Mouse (Mus musculus): ENCODE results near the gene Zfp286. TPM values are rescaled to one million over a fixed set of nuclear protein-coding genes. Genes with fewer than 3 reads are reported as not detected.

The Zfp286 gene
- total RNA-seq, 2 experiments from 2014 or later, result 0.29 to 0.33 TPM

DNA sequence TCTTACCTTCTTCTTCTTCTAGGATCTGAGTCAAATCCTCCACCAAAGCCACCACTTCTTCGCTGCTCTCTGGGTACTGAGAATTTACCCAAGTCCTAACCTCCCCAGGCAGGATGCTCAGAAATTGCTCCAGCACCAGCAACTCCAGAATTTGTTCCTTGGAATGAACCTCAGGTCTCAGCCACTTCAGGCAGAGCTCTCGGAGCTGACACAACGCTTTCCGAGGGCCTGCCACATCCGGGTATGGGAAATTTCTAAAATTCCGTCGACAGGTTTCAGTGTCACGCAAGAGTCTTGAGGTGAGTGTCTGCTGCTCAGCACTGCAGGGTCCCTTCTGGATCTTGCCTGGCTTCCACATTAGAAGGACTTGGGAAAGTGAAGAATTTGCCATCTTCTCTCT is 61.0 kb downstream of the Zfp286 start:
- no peak for ATAC-seq (ENCODE audit: poor library complexity, severe bottlenecking)

DNA sequence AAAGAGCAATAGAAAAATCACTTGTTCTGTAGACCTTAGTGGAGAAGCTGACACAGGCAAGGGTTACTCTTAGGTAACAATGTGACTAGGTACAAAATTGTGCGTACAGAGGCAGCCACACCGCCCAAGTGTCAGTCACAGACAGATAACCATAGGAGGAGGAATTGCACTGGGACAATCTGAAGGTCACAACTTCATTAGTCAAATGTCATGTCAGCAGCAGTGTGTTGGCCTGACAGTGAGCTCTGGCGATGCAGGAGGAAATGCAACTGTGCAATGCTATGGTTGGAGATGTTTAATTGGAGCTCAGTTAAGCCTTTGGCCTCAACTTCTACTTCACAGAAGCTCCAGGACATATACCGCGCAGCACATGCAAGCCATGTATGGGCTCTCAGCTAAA is 78.6 kb downstream of the Zfp286 start:
- ATAC-seq (ENCODE audit: poor library complexity, severe bottlenecking), result no peak

- ATAC-seq (ENCODE audit: poor library complexity, severe bottlenecking), result no peak
Observed at GRCm38 (mm10) chr11:62708252-62708651, 81.0 kb downstream of the Zfp286 start.

GRCm38 (mm10) chr11:62706141-62706540 is 83.1 kb downstream of the Zfp286 start:
- no peak for ATAC-seq (ENCODE audit: poor library complexity, severe bottlenecking)

Other genes starting within 250 kb of the Zfp286 start
- gene Ubb, start 238.3 kb downstream of the Zfp286 start, total RNA-seq (2015), result 1,447 and 1,627 TPM in 2 replicates
- gene Ubb, start 238.3 kb downstream of the Zfp286 start, total RNA-seq (2017), result 835 and 1,053 TPM in 2 replicates
- gene Trpv2, start 215.0 kb downstream of the Zfp286 start, total RNA-seq (2015), result 24.9 and 27.9 TPM in 2 replicates
- 46.6 and 51.1 TPM in 2 replicates for gene Trpv2, start 215.0 kb downstream of the Zfp286 start, total RNA-seq (2017)
- gene Lrrc75a, start 140.9 kb downstream of the Zfp286 start, total RNA-seq (2015), result 5.7 TPM in 2 replicates
- gene Lrrc75a, start 140.9 kb downstream of the Zfp286 start, total RNA-seq (2017), result 3.6 and 5.7 TPM in 2 replicates
- 19.0 and 19.3 TPM in 2 replicates for gene Mmgt2, start 140.8 kb downstream of the Zfp286 start, total RNA-seq (2015)
- gene Mmgt2, start 140.8 kb downstream of the Zfp286 start, total RNA-seq (2017), result 7.2 and 10.9 TPM in 2 replicates
- 2.9 TPM in 2 replicates for gene Zfp287, start 57.6 kb downstream of the Zfp286 start, total RNA-seq (2015)
- 2.3 and 2.7 TPM in 2 replicates for gene Zfp287, start 57.6 kb downstream of the Zfp286 start, total RNA-seq (2017)
- gene Gm10428, start 36.4 kb downstream of the Zfp286 start, total RNA-seq (2015), result not detected in 2 replicates
- gene Gm10428, start 36.4 kb downstream of the Zfp286 start, total RNA-seq (2017), result not detected in 2 replicates
- 15.4 and 25.5 TPM in 2 replicates for gene Trim16, start 30.8 kb upstream of the Zfp286 start, total RNA-seq (2015)
- 21.4 and 22.8 TPM in 2 replicates for gene Trim16, start 30.8 kb upstream of the Zfp286 start, total RNA-seq (2017)
- 0.41 and 1.3 TPM in 2 replicates for gene Fbxw10, start 57.6 kb upstream of the Zfp286 start, total RNA-seq (2015)
- gene Fbxw10, start 57.6 kb upstream of the Zfp286 start, total RNA-seq (2017), result 1.7 and 1.8 TPM in 2 replicates
- gene Tvp23b, start 90.0 kb upstream of the Zfp286 start, total RNA-seq (2015), result 20.4 and 21.3 TPM in 2 replicates
- gene Tvp23b, start 90.0 kb upstream of the Zfp286 start, total RNA-seq (2017), result 16.9 and 19.1 TPM in 2 replicates
- gene Cdrt4, start 161.7 kb upstream of the Zfp286 start, total RNA-seq (2015), result not detected in 2 replicates
- not detected in 2 replicates for gene Cdrt4, start 161.7 kb upstream of the Zfp286 start, total RNA-seq (2017)

Data from megakaryocyte, adult 5-6 weeks (primary cell).